Mouse (Mus musculus) Muller cell, postnatal 12 days (primary cell): Measurements from ENCODE around the gene Apol8.
"Not testable (repeated sequence)": the region's sequence is repeated elsewhere in the genome, so short reads cannot be mapped to it uniquely, and the experiment has no call there.

Experiments
- DNase-seq: peaks from one replicate; pipeline ENCODE4 v3.0.0-alpha.2; 2015; ENCODE audit errors: inconsistent ontology term

Gene Apol8

GRCm38 (mm10) chr15:77750461-77750860 lies 6.3 kb downstream of the Apol8 start:
- DNase-seq = peak; percentile 39

- DNase-seq = no peak
Measured at GRCm38 (mm10) chr15:77749717-77750116, 7.1 kb downstream of the Apol8 start.

GRCm38 (mm10) chr15:77748414-77748813 lies 8.4 kb downstream of the Apol8 start:
- no peak for DNase-seq

- DNase-seq = no peak
Measured at GRCm38 (mm10) chr15:77746326-77746725, 10.5 kb downstream of the Apol8 start.

- no peak for DNase-seq
Measured at GRCm38 (mm10) chr15:77745081-77745480, 11.7 kb downstream of the Apol8 start.

- no peak for DNase-seq
Measured at GRCm38 (mm10) chr15:77744632-77745031, 12.2 kb downstream of the Apol8 start.

- not testable (repeated sequence) for DNase-seq
Measured at GRCm38 (mm10) chr15:77741556-77741955, 15.2 kb downstream of the Apol8 start.

- DNase-seq = no peak
Measured at GRCm38 (mm10) chr15:77740511-77741297, 16.1 kb downstream of the Apol8 start.

- not testable (repeated sequence) for DNase-seq
Measured at GRCm38 (mm10) chr15:77733903-77734302, 22.9 kb downstream of the Apol8 start.

- DNase-seq = peak; percentile 61
Measured at GRCm38 (mm10) chr15:77733380-77733779, 23.4 kb downstream of the Apol8 start.

GRCm38 (mm10) chr15:77732851-77733250 lies 24.0 kb downstream of the Apol8 start:
- DNase-seq = not testable (repeated sequence)

GRCm38 (mm10) chr15:77731605-77732004 lies 25.2 kb downstream of the Apol8 start:
- DNase-seq = no peak

- not testable (repeated sequence) for DNase-seq
Measured at GRCm38 (mm10) chr15:77728739-77729138, 28.1 kb downstream of the Apol8 start, which contains the start of gene Apol9b. Gene Apol9b (plus strand): TSS chr15:77729039.

GRCm38 (mm10) chr15:77727745-77728144 lies 29.1 kb downstream of the Apol8 start:
- DNase-seq = not testable (repeated sequence)

- not testable (repeated sequence) for DNase-seq
Measured at GRCm38 (mm10) chr15:77727139-77727538, 29.7 kb downstream of the Apol8 start.

GRCm38 (mm10) chr15:77725393-77726020 lies 31.3 kb downstream of the Apol8 start:
- not testable (repeated sequence) for DNase-seq

GRCm38 (mm10) chr15:77724208-77724911 lies 32.4 kb downstream of the Apol8 start:
- DNase-seq = not testable (repeated sequence)

- DNase-seq = not testable (repeated sequence)
Measured at GRCm38 (mm10) chr15:77721509-77721908, 35.3 kb downstream of the Apol8 start.

GRCm38 (mm10) chr15:77718240-77718639 lies 38.6 kb downstream of the Apol8 start:
- DNase-seq = not testable (repeated sequence)

- peak; percentile 71 for DNase-seq
Measured at GRCm38 (mm10) chr15:77708936-77709335, 47.9 kb downstream of the Apol8 start.

GRCm38 (mm10) chr15:77705306-77705705 lies 51.5 kb downstream of the Apol8 start:
- DNase-seq = not testable (repeated sequence)

- not testable (repeated sequence) for DNase-seq
Measured at GRCm38 (mm10) chr15:77698656-77699055, 58.1 kb downstream of the Apol8 start, which contains the start of gene Apol7e. Gene Apol7e (plus strand): TSS chr15:77698857.
